Comparison of ENCODE assay signal across 12 mouse cellular contexts in the genomic region with DNA sequence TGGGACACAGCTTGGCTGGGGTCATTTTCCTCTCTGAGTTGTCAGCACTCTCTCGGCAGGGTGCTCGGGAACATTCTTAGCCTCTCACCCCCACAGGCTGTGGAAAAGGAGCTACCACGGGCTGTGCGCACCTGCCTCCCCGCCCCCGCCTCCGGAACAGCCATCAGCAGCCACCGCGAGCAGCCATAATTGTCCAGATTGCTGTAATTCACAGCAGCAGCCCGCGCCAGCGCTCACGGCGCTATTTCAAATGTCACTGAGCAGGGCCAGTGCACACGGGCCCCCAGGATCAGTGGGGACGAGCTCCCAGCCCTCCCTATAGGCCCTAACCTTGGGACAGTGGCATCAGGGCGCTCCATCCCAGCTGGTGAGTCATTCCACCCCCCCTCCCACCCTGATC. TPM values are rescaled to one million over a fixed set of nuclear protein-coding genes. Genes with fewer than 3 reads are reported as not detected.
DNase-seq lines count a peak whose midpoint lies in the region; ATAC-seq and TF ChIP-seq lines count a peak whose summit lies in the region.
"Had no signal": no experiment of that assay in that cellular context is flagged by ENCODE, and none has a peak within 500 bp of the region (broad histone marks: within the 10 kb centered on the region; RNA-seq: fewer than 3 reads in every experiment).

No protein-coding gene starts in this region.

- H3K4me3 ChIP-seq in embryonic facial prominence, embryonic 11.5 days (ENCODE audit: low read depth, low read length): no peak overlapping the region
- no peak overlapping the region for H3K4me3 ChIP-seq in neural tube, embryonic 15.5 days (replicated peaks)
- no peak overlapping the region for H3K4me3 ChIP-seq in thymus, adult 2 months (ENCODE audit: control insufficient read depth, insufficient read depth, low read length)

- H3K36me3 ChIP-seq in embryonic facial prominence, embryonic 11.5 days (replicated peaks; ENCODE audit: control insufficient read depth, insufficient read depth, low read depth, low read length): peaks cover 7% of the 10 kb centered on the region; the same call in 1 of the 2 replicates
- H3K36me3 ChIP-seq in neural tube, embryonic 15.5 days: peaks cover 36% of the 10 kb centered on the region
- H3K36me3 ChIP-seq in thymus, adult 2 months (ENCODE audit: control insufficient read depth, insufficient read depth, low read length): peaks cover 19% of the 10 kb centered on the region

- DNase-seq in frontal cortex, postnatal 14 days (ENCODE audit: low spot score in 2 of 2): no peak
- DNase-seq in embryonic facial prominence, embryonic 11.5 days (ENCODE audit: low spot score): peak; percentile 14
- peak; percentile 55 to 59 for DNase-seq in layer of hippocampus, postnatal 14 days (ENCODE audit: low spot score in 2 of 2)
- DNase-seq in thymus, adult 2 months: no peak
- no peak for DNase-seq in testis, postnatal 10 days (ENCODE audit: low spot score)
- no peak for DNase-seq in ovary, postnatal 36 days (ENCODE audit: low spot score)
- DNase-seq: kidney, postnatal 25 days; lung, embryonic 14.5 days had no signal

- 53% methylated on average over 17 of the region's 17 CpGs for WGBS in embryonic facial prominence, embryonic 11.5 days
- WGBS in neural tube, embryonic 15.5 days: 10% methylated on average over 17 of the region's 17 CpGs
- WGBS in thymus, adult 2 months: 97% methylated on average over 17 of the region's 17 CpGs

- peak; percentile 62 for ATAC-seq in frontal cortex, adult (ENCODE audit: low TSS enrichment)
- ATAC-seq in embryonic facial prominence, embryonic 11.5 days (replicated peaks; ENCODE audit: insufficient number of reproducible peaks, low FRiP score, low TSS enrichment, low read depth): no peak
- peak; percentile 43 for ATAC-seq in neural tube, embryonic 15.5 days (ENCODE audit: low FRiP score)

- no peaks in the 10 kb centered on the region for H3K9me3 ChIP-seq in embryonic facial prominence, embryonic 11.5 days (replicated peaks; ENCODE audit: control insufficient read depth, low read length)
- H3K9me3 ChIP-seq in neural tube, embryonic 15.5 days (replicated peaks): no peaks in the 10 kb centered on the region

- H3K4me2 ChIP-seq in embryonic facial prominence, embryonic 11.5 days (ENCODE audit: low read depth, low read length): no peak overlapping the region; the same call in 1 of the 2 replicates
- H3K4me2 ChIP-seq in neural tube, embryonic 15.5 days: peak overlapping the region; percentile 15; the same call in 1 of the 2 replicates
- H3K4me2 ChIP-seq: lung, embryonic 14.5 days had no signal

- H3K27ac ChIP-seq in embryonic facial prominence, embryonic 11.5 days (replicated peaks; ENCODE audit: low read depth, low read length): no peak overlapping the region
- peak overlapping the region; percentile 74 for H3K27ac ChIP-seq in neural tube, embryonic 15.5 days (replicated peaks)
- no peak overlapping the region for H3K27ac ChIP-seq in thymus, adult 2 months (ENCODE audit: control insufficient read depth, insufficient read depth, low read length)

- TF ChIP-seq CTCF in thymus, adult 2 months (IDR thresholded peaks at IDR 0.05; ENCODE audit: borderline replicate concordance, control insufficient read depth, extremely low read depth, insufficient read depth, low read length, poor library complexity): no peak

- H3K27me3 ChIP-seq in embryonic facial prominence, embryonic 11.5 days (ENCODE audit: control insufficient read depth, insufficient read depth, low read length): no peaks in the 10 kb centered on the region
- no peaks in the 10 kb centered on the region for H3K27me3 ChIP-seq in neural tube, embryonic 15.5 days (replicated peaks)
- no peaks in the 10 kb centered on the region for H3K27me3 ChIP-seq in thymus, adult 2 months (ENCODE audit: control insufficient read depth, insufficient read depth, low read length)

- TF ChIP-seq POLR2A in thymus, adult 2 months (IDR thresholded peaks at IDR 0.05; ENCODE audit: control insufficient read depth, extremely low read depth, insufficient read depth, low read length, poor library complexity): no peak

- peaks cover under 1% of the 10 kb centered on the region; the same call in 1 of the 2 replicates for H3K4me1 ChIP-seq in embryonic facial prominence, embryonic 11.5 days (ENCODE audit: control insufficient read depth, insufficient read depth, low read length)
- H3K4me1 ChIP-seq in neural tube, embryonic 15.5 days: peaks cover 55% of the 10 kb centered on the region
- peaks cover 12% of the 10 kb centered on the region for H3K4me1 ChIP-seq in thymus, adult 2 months (replicated peaks; ENCODE audit: control insufficient read depth, insufficient read depth, low read length)

- no peak overlapping the region for H3K9ac ChIP-seq in embryonic facial prominence, embryonic 11.5 days (replicated peaks; ENCODE audit: low read length)
- no peak overlapping the region; the same call in 1 of the 2 replicates for H3K9ac ChIP-seq in neural tube, embryonic 15.5 days (replicated peaks)
- H3K9ac ChIP-seq: lung, embryonic 14.5 days had no signal

RNA-seq across cellular contexts. Expression of gene Rflna, which starts 60.0 kb away (rescaled TPM):
- 7.2 and 10.3 TPM in 2 replicates for polyA plus RNA-seq in embryonic facial prominence, embryonic 11.5 days (2014; fragmentation: Nextera tagmentation; extraction: Ambion mirVana)
- total RNA-seq in layer of hippocampus, postnatal 14 days (2021): 1 to 10 TPM in 1 of 2 experiments, under 1 TPM in 1; 0.97 to 1.6 TPM
- polyA plus RNA-seq in neural tube, embryonic 15.5 days (2015; fragmentation: Nextera tagmentation; extraction: Ambion mirVana): 6.7 and 7.7 TPM in 2 replicates
- 3.4 and 4.5 TPM in 2 replicates for polyA plus RNA-seq in thymus, adult 2 months (2012; rRNA removed)
- total RNA-seq: common myeloid progenitor, adult 5-6 weeks; gastrocnemius, adult 18-20 months had no signal

Comparison
In these comparisons a context has a peak if more than half of its experiments do, and no peak if none do; other contexts are left out.
1. DNase-seq: peak in embryonic facial prominence, embryonic 11.5 days (single experiment) and layer of hippocampus, postnatal 14 days (2 of 2); none in frontal cortex, postnatal 14 days (0 of 2), thymus, adult 2 months (single experiment), testis, postnatal 10 days (single experiment) and ovary, postnatal 36 days (single experiment).